Mouse (Mus musculus): ENCODE data around the gene Plcd3. TPM values are rescaled to one million over a fixed set of nuclear protein-coding genes. Genes with fewer than 3 reads are reported as not detected.

The Plcd3 gene
- polyA plus RNA-seq, 1 experiment from 2014 or later, result 13.6 TPM

GRCm38 (mm10) chr11:103113005-103113404 lies 11.5 kb upstream of the Plcd3 start:
- Histone ChIP-seq H3K27ac (ENCODE audit: low read length) (peak overlapping the region; percentile 72), H3K4me1 (ENCODE audit: control insufficient read depth, insufficient read depth, low read length) (peaks cover 23% of the 10 kb centered on the region), H3K9me3 (replicated peaks; ENCODE audit: control insufficient read depth, low read length) (no peaks in the 10 kb centered on the region), H3K36me3 (ENCODE audit: control insufficient read depth, insufficient read depth) (no peaks in the 10 kb centered on the region), H3K27me3 (ENCODE audit: control insufficient read depth, insufficient read depth, low read length) (no peaks in the 10 kb centered on the region), H3K9ac (ENCODE audit: low read length) (peak overlapping the region; percentile 77; the same call in 1 of the 2 replicates), H3K4me2 (ENCODE audit: low read depth, low read length) (no peak overlapping the region), H3K4me3 (ENCODE audit: low read length) (no peak overlapping the region)
- ATAC-seq (replicated peaks; ENCODE audit: extremely low read depth, insufficient read depth, low FRiP score), result no peak
- 52% methylated on average over 12 of the region's 12 CpGs for WGBS

GRCm38 (mm10) chr11:103112552-103112912 lies 11.1 kb upstream of the Plcd3 start:
- peak overlapping the region; percentile 57 for H3K4me3 ChIP-seq (ENCODE audit: low read length)
- H3K4me2 ChIP-seq (ENCODE audit: low read depth, low read length), result peak overlapping the region; percentile 85
- peaks cover 23% of the 10 kb centered on the region for H3K4me1 ChIP-seq (ENCODE audit: control insufficient read depth, insufficient read depth, low read length)
- no peaks in the 10 kb centered on the region for H3K36me3 ChIP-seq (ENCODE audit: control insufficient read depth, insufficient read depth)
- peak overlapping the region; percentile 77 for H3K9ac ChIP-seq (ENCODE audit: low read length)
- ATAC-seq (replicated peaks; ENCODE audit: extremely low read depth, insufficient read depth, low FRiP score), result no peak
- WGBS, result 23% methylated on average over 9 of the region's 9 CpGs
- H3K27ac ChIP-seq (ENCODE audit: low read length), result peak overlapping the region; percentile 72
- no peaks in the 10 kb centered on the region for H3K9me3 ChIP-seq (replicated peaks; ENCODE audit: control insufficient read depth, low read length)
- no peaks in the 10 kb centered on the region for H3K27me3 ChIP-seq (ENCODE audit: control insufficient read depth, insufficient read depth, low read length)

- Histone ChIP-seq H3K36me3 (ENCODE audit: control insufficient read depth, insufficient read depth) (no peaks in the 10 kb centered on the region), H3K4me1 (ENCODE audit: control insufficient read depth, insufficient read depth, low read length) (peaks cover 23% of the 10 kb centered on the region), H3K27ac (ENCODE audit: low read length) (peak overlapping the region; percentile 72), H3K27me3 (ENCODE audit: control insufficient read depth, insufficient read depth, low read length) (no peaks in the 10 kb centered on the region), H3K4me2 (ENCODE audit: low read depth, low read length) (peak overlapping the region; percentile 85), H3K4me3 (ENCODE audit: low read length) (peak overlapping the region; percentile 57), H3K9me3 (replicated peaks; ENCODE audit: control insufficient read depth, low read length) (no peaks in the 10 kb centered on the region), H3K9ac (ENCODE audit: low read length) (peak overlapping the region; percentile 77)
- ATAC-seq (replicated peaks; ENCODE audit: extremely low read depth, insufficient read depth, low FRiP score), result no peak
- WGBS, result 3% methylated on average over 28 of the region's 28 CpGs
These were observed 10.6 kb upstream of the Plcd3 start for GRCm38 (mm10) chr11:103111881-103112551.

- no peaks in the 10 kb centered on the region; the same call in 1 of the 2 replicates for H3K36me3 ChIP-seq (ENCODE audit: control insufficient read depth, insufficient read depth)
- H3K4me2 ChIP-seq (ENCODE audit: low read depth, low read length), result peak overlapping the region; percentile 85
- H3K9me3 ChIP-seq (replicated peaks; ENCODE audit: control insufficient read depth, low read length), result no peaks in the 10 kb centered on the region
- ATAC-seq (replicated peaks; ENCODE audit: extremely low read depth, insufficient read depth, low FRiP score), result no peak
- no peaks in the 10 kb centered on the region for H3K27me3 ChIP-seq (ENCODE audit: control insufficient read depth, insufficient read depth, low read length)
- H3K27ac ChIP-seq (ENCODE audit: low read length), result peak overlapping the region; percentile 72
- H3K9ac ChIP-seq (ENCODE audit: low read length), result peak overlapping the region; percentile 77
- H3K4me1 ChIP-seq (ENCODE audit: control insufficient read depth, insufficient read depth, low read length), result peaks cover 23% of the 10 kb centered on the region
- 26% methylated on average over 10 of the region's 10 CpGs for WGBS
- H3K4me3 ChIP-seq (ENCODE audit: low read length), result peak overlapping the region; percentile 57
These were observed 9.8 kb upstream of the Plcd3 start for GRCm38 (mm10) chr11:103111301-103111700.

GRCm38 (mm10) chr11:103106386-103106785 lies 4.9 kb upstream of the Plcd3 start:
- Histone ChIP-seq H3K9me3 (replicated peaks; ENCODE audit: control insufficient read depth, low read length) (no peaks in the 10 kb centered on the region), H3K4me3 (ENCODE audit: low read length) (no peak overlapping the region), H3K36me3 (ENCODE audit: control insufficient read depth, insufficient read depth) (no peaks in the 10 kb centered on the region; the same call in 1 of the 2 replicates), H3K4me1 (ENCODE audit: control insufficient read depth, insufficient read depth, low read length) (peaks cover 15% of the 10 kb centered on the region), H3K4me2 (ENCODE audit: low read depth, low read length) (no peak overlapping the region), H3K27ac (ENCODE audit: low read length) (no peak overlapping the region), H3K9ac (ENCODE audit: low read length) (no peak overlapping the region), H3K27me3 (ENCODE audit: control insufficient read depth, insufficient read depth, low read length) (no peaks in the 10 kb centered on the region)
- 70% methylated on average over 4 of the region's 4 CpGs for WGBS
- no peak for ATAC-seq (replicated peaks; ENCODE audit: extremely low read depth, insufficient read depth, low FRiP score)

- Histone ChIP-seq H3K9me3 (replicated peaks; ENCODE audit: control insufficient read depth, low read length) (no peaks in the 10 kb centered on the region), H3K4me2 (ENCODE audit: low read depth, low read length) (no peak overlapping the region), H3K27me3 (ENCODE audit: control insufficient read depth, insufficient read depth, low read length) (no peaks in the 10 kb centered on the region), H3K27ac (ENCODE audit: low read length) (no peak overlapping the region), H3K4me1 (ENCODE audit: control insufficient read depth, insufficient read depth, low read length) (peaks cover 12% of the 10 kb centered on the region), H3K36me3 (ENCODE audit: control insufficient read depth, insufficient read depth) (no peaks in the 10 kb centered on the region; the same call in 1 of the 2 replicates), H3K4me3 (ENCODE audit: low read length) (no peak overlapping the region), H3K9ac (ENCODE audit: low read length) (no peak overlapping the region)
- ATAC-seq (replicated peaks; ENCODE audit: extremely low read depth, insufficient read depth, low FRiP score), result no peak
- WGBS, result 85% methylated on average over 6 of the region's 6 CpGs
These were observed 4.4 kb upstream of the Plcd3 start for GRCm38 (mm10) chr11:103105810-103106209.

- Histone ChIP-seq H3K4me2 (ENCODE audit: low read depth, low read length) (no peak overlapping the region), H3K36me3 (ENCODE audit: control insufficient read depth, insufficient read depth) (no peaks in the 10 kb centered on the region; the same call in 1 of the 2 replicates), H3K9me3 (replicated peaks; ENCODE audit: control insufficient read depth, low read length) (no peaks in the 10 kb centered on the region), H3K4me3 (ENCODE audit: low read length) (no peak overlapping the region), H3K27me3 (ENCODE audit: control insufficient read depth, insufficient read depth, low read length) (no peaks in the 10 kb centered on the region), H3K9ac (ENCODE audit: low read length) (no peak overlapping the region), H3K27ac (ENCODE audit: low read length) (no peak overlapping the region), H3K4me1 (ENCODE audit: control insufficient read depth, insufficient read depth, low read length) (peaks cover 15% of the 10 kb centered on the region)
- WGBS, result 57% methylated on average over 14 of the region's 14 CpGs
- ATAC-seq (replicated peaks; ENCODE audit: extremely low read depth, insufficient read depth, low FRiP score), result no peak
These were observed 3.8 kb upstream of the Plcd3 start for GRCm38 (mm10) chr11:103105180-103105725.

GRCm38 (mm10) chr11:103104469-103104868 lies 3.0 kb upstream of the Plcd3 start:
- Histone ChIP-seq H3K9ac (ENCODE audit: low read length) (no peak overlapping the region), H3K27me3 (ENCODE audit: control insufficient read depth, insufficient read depth, low read length) (no peaks in the 10 kb centered on the region), H3K4me3 (ENCODE audit: low read length) (no peak overlapping the region), H3K27ac (ENCODE audit: low read length) (no peak overlapping the region), H3K4me2 (ENCODE audit: low read depth, low read length) (no peak overlapping the region), H3K36me3 (ENCODE audit: control insufficient read depth, insufficient read depth) (no peaks in the 10 kb centered on the region; the same call in 1 of the 2 replicates), H3K4me1 (ENCODE audit: control insufficient read depth, insufficient read depth, low read length) (peaks cover 17% of the 10 kb centered on the region), H3K9me3 (replicated peaks; ENCODE audit: control insufficient read depth, low read length) (no peaks in the 10 kb centered on the region)
- ATAC-seq (replicated peaks; ENCODE audit: extremely low read depth, insufficient read depth, low FRiP score), result no peak
- 69% methylated on average over 7 of the region's 7 CpGs for WGBS

- H3K9ac ChIP-seq (ENCODE audit: low read length), result no peak overlapping the region; the same call in 1 of the 2 replicates
These were observed 2.2 kb upstream of the Plcd3 start for GRCm38 (mm10) chr11:103103621-103104020.

More at GRCm38 (mm10) chr11:103103621-103104020, 2.2 kb upstream of the Plcd3 start:
- no peak overlapping the region for H3K27ac ChIP-seq (ENCODE audit: low read length)
- no peaks in the 10 kb centered on the region for H3K9me3 ChIP-seq (replicated peaks; ENCODE audit: control insufficient read depth, low read length)
- H3K27me3 ChIP-seq (ENCODE audit: control insufficient read depth, insufficient read depth, low read length), result no peaks in the 10 kb centered on the region
- peaks cover 25% of the 10 kb centered on the region for H3K4me1 ChIP-seq (ENCODE audit: control insufficient read depth, insufficient read depth, low read length)
- H3K4me3 ChIP-seq (ENCODE audit: low read length), result peak overlapping the region; percentile 76
- 58% methylated on average over 8 of the region's 8 CpGs for WGBS
- H3K4me2 ChIP-seq (ENCODE audit: low read depth, low read length), result peak overlapping the region; percentile 89
- no peaks in the 10 kb centered on the region; the same call in 1 of the 2 replicates for H3K36me3 ChIP-seq (ENCODE audit: control insufficient read depth, insufficient read depth)
- no peak for ATAC-seq (replicated peaks; ENCODE audit: extremely low read depth, insufficient read depth, low FRiP score)

All from heart, embryonic 16.5 days (tissue).